Mouse (Mus musculus) hindbrain, embryonic 14.5 days (tissue): ENCODE measurements around the gene Ppp1r7. TPM values are rescaled to one million over a fixed set of nuclear protein-coding genes. Genes with fewer than 3 reads are reported as not detected.
"Not testable (repeated sequence)": the region's sequence is repeated elsewhere in the genome, so short reads cannot be mapped to it uniquely, and the experiment has no call there.

Source experiments
- ATAC-seq: fragments of 200-750 bp; cut with Nextera tagmentation; 2 replicates; pipeline ENCODE4 v1.8.0; 2017; ENCODE audit warnings: moderate number of reproducible peaks, mild to moderate bottlenecking, moderate TSS enrichment, moderate library complexity; ENCODE audit not compliant: low FRiP score
- DNase-seq: peaks from one replicate; pipeline ENCODE4 v3.0.0-alpha.2; 2015; ENCODE audit warnings: low spot score
- H3K27ac ChIP-seq: fragments of 300-500 bp; sonication (generic); 2 replicates; pipeline ENCODE4 v1.5.1; 2014; ENCODE audit warnings: mild to moderate bottlenecking, moderate library complexity
- H3K27me3 ChIP-seq: fragments of 300-500 bp; sonication (generic); 2 replicates; pipeline ENCODE4 v1.6.1; 2014; ENCODE audit warnings: mild to moderate bottlenecking, low read length, mixed read lengths; ENCODE audit not compliant: control insufficient read depth, insufficient read depth
- H3K36me3 ChIP-seq: fragments of 300-500 bp; sonication (generic); replicated peaks from 2 replicates; pipeline ENCODE4 v1.6.1; 2014; ENCODE audit not compliant: control insufficient read depth, insufficient read depth
- H3K4me1 ChIP-seq: fragments of 300-500 bp; sonication (generic); replicated peaks from 2 replicates; pipeline ENCODE4 v1.6.1; 2014; ENCODE audit warnings: antibody characterized with exemption, low read length, mixed read lengths; ENCODE audit not compliant: control insufficient read depth, insufficient read depth
- H3K4me2 ChIP-seq: fragments of 300-500 bp; sonication (generic); replicated peaks from 2 replicates; pipeline ENCODE4 v1.6.1; 2014; ENCODE audit warnings: mild to moderate bottlenecking, moderate library complexity
- H3K4me3 ChIP-seq: fragments of 300-500 bp; sonication (generic); replicated peaks from 2 replicates; pipeline ENCODE4 v1.5.1; 2014; ENCODE audit warnings: mild to moderate bottlenecking, low read length
- H3K9ac ChIP-seq: fragments of 300-500 bp; sonication (generic); 2 replicates; pipeline ENCODE4 v1.6.1; 2014
- H3K9me3 ChIP-seq: fragments of 300-500 bp; sonication (generic); 2 replicates; pipeline ENCODE4 v1.6.1; 2016; ENCODE audit warnings: low read length; ENCODE audit not compliant: control insufficient read depth
- WGBS: fragments of 180-500 bp; shearing (Covaris S2); extraction: QIAGEN DNeasy Blood & Tissue Kit; methylation state at CpG from one replicate; pipeline ENCODE4 v1.1.7; 2014; 5-methylcytosine and 5-hydroxymethylcytosine counted together
- polyA plus RNA-seq: library from polyadenylated mRNA; unstranded; fragments of >200 nt; fragmentation: Nextera tagmentation; extraction: Ambion mirVana; gene quantifications from 2 replicates; pipeline ENCODE4 v1.2.1, GENCODE M21; 2014

The Ppp1r7 gene
- polyA plus RNA-seq = 53.3 and 59.0 TPM in 2 replicates

DNA sequence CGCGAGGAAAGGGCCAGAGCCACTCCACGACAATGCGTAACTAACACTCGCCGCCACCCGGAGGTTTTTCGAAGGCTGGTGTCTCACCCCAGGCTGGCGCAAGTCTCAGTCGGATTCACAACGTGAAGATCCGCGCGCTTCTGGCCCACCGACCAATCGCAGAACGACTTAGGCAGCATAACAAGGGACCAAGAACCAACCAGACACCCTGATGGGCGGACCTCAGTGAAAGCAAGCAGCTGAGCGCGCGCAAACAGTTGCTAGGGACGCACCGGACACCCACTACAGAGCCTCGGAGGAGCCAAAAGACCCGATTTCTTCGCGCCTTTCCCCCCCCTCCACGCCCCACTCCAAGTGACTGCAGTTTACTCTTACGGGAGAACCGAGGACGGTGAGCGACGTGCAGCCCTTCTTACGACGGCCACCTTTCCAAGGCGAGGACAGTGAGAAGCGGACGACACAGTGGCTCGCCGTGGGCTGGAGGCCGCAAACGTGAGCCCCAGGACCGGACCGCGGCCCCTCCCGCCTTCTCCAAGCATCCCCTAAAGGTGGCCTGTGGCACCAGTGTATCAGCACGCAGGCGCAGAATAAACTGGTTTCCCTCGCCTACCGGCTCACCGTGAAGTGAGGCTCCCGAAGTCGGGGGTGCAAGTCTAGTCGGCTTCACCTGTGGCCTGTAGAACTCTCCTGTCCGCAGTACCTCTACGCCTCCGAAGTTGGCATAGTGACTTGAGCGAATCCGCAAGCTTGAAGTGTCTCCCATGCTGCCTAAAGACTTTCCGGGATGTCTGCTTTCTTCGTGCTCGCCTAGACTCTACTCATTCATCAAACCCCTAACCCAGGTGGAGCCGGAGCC lies at the start of gene Ppp1r7, which contains the start of gene Pask:
Gene Ppp1r7 (plus strand): TSS at position 207 of the 856 bp plus-strand sequence.
Gene Pask (minus strand): TSS at position 835 of the 856 bp plus-strand sequence.
- peak; percentile 98 for DNase-seq
- no peaks in the 10 kb centered on the region for H3K9me3 ChIP-seq
- peaks cover 10% of the 10 kb centered on the region for H3K4me1 ChIP-seq
- H3K36me3 ChIP-seq = peaks cover 16% of the 10 kb centered on the region
- peak within 1 kb of the TSS; percentile 66 for H3K4me3 ChIP-seq
- peak within 1 kb of the TSS; percentile 98 for H3K4me2 ChIP-seq
- WGBS = under 1% methylated on average over 63 of the region's 63 CpGs
- H3K27ac ChIP-seq = peak within 1 kb of the TSS; percentile 79
- H3K9ac ChIP-seq = peak within 1 kb of the TSS; percentile 74
- H3K27me3 ChIP-seq = no peaks in the 10 kb centered on the region
- ATAC-seq = peak; percentile 93

GRCm38 (mm10) chr1:93294491-93294890 lies 48.2 kb upstream of the Ppp1r7 start:
- not testable (repeated sequence) for H3K4me1 ChIP-seq, ATAC-seq, H3K4me3 ChIP-seq, DNase-seq, H3K27me3 ChIP-seq, H3K27ac ChIP-seq, H3K9me3 ChIP-seq, H3K4me2 ChIP-seq, H3K9ac ChIP-seq
- peaks cover 43% of the 10 kb centered on the region for H3K36me3 ChIP-seq
- 77% methylated on average over 3 of the region's 3 CpGs for WGBS

DNA sequence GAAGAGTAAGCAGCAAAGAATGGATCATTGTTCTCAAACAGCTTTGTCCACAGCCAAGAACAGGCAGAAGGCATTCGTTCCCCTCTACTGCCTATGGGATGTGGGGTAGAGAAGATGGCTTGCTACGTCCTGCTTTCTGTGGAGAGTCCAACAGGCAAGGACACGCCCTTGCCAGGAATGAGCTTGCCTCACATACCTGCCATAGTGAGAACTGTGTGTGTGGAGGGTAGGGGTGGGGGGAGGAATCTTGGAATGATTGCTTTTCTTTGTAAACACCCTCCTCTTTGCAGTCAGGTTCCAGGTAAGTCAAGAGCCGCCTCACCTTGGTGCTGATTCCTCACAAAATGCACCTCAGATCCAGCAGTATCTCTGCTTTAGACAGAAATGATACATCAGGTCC lies 42.9 kb upstream of the Ppp1r7 start:
- Histone ChIP-seq H3K4me1 (peaks cover 6% of the 10 kb centered on the region; the same call in 1 of the 2 replicates), H3K9me3 (no peaks in the 10 kb centered on the region), H3K4me2 (no peak overlapping the region), H3K27me3 (no peaks in the 10 kb centered on the region), H3K9ac (no peak overlapping the region), H3K4me3 (no peak overlapping the region), H3K27ac (no peak overlapping the region), H3K36me3 (peaks cover 86% of the 10 kb centered on the region)
- WGBS = 93% methylated on average over 4 of the region's 4 CpGs
- DNase-seq = no peak
- ATAC-seq = no peak

- no peak overlapping the region for H3K4me3 ChIP-seq
- H3K36me3 ChIP-seq = peaks cover 83% of the 10 kb centered on the region
- H3K27ac ChIP-seq = no peak overlapping the region
- ATAC-seq (no peak), DNase-seq (no peak)
- no peak overlapping the region for H3K4me2 ChIP-seq
- WGBS = 84% methylated on average over 3 of the region's 3 CpGs
- H3K9me3 ChIP-seq = no peaks in the 10 kb centered on the region
- H3K4me1 ChIP-seq = peaks cover 10% of the 10 kb centered on the region
- H3K27me3 ChIP-seq = no peaks in the 10 kb centered on the region
- no peak overlapping the region for H3K9ac ChIP-seq
These were observed 42.1 kb upstream of the Ppp1r7 start for GRCm38 (mm10) chr1:93300578-93300977.

GRCm38 (mm10) chr1:93305581-93306337 lies 36.9 kb upstream of the Ppp1r7 start, which contains the start of gene Mterf4:
Gene Mterf4 (minus strand): TSS chr1:93305915.
- peak within 1 kb of the TSS; percentile 74 for H3K4me2 ChIP-seq
- no peaks in the 10 kb centered on the region for H3K27me3 ChIP-seq
- H3K36me3 ChIP-seq = peaks cover 52% of the 10 kb centered on the region
- H3K4me1 ChIP-seq = peaks cover 15% of the 10 kb centered on the region
- H3K27ac ChIP-seq = peak within 1 kb of the TSS; percentile 62; the same call in 1 of the 2 replicates
- WGBS = 7% methylated on average over 36 of the region's 36 CpGs
- H3K9me3 ChIP-seq = no peaks in the 10 kb centered on the region
- DNase-seq (peak; percentile 85), ATAC-seq (peak; percentile 92)
- H3K4me3 ChIP-seq = peak within 1 kb of the TSS; percentile 69
- peak within 1 kb of the TSS; percentile 78 for H3K9ac ChIP-seq

GRCm38 (mm10) chr1:93323973-93324372 lies 18.7 kb upstream of the Ppp1r7 start:
- DNase-seq (no peak), ATAC-seq (no peak)
- Histone ChIP-seq H3K4me3 (no peak overlapping the region), H3K4me2 (no peak overlapping the region), H3K9me3 (no peaks in the 10 kb centered on the region), H3K4me1 (no peaks in the 10 kb centered on the region), H3K27ac (no peak overlapping the region), H3K9ac (no peak overlapping the region), H3K27me3 (no peaks in the 10 kb centered on the region), H3K36me3 (peaks cover 48% of the 10 kb centered on the region)
- whole genome bisulfite sequencing = 90% methylated on average over 6 of the region's 6 CpGs

DNA sequence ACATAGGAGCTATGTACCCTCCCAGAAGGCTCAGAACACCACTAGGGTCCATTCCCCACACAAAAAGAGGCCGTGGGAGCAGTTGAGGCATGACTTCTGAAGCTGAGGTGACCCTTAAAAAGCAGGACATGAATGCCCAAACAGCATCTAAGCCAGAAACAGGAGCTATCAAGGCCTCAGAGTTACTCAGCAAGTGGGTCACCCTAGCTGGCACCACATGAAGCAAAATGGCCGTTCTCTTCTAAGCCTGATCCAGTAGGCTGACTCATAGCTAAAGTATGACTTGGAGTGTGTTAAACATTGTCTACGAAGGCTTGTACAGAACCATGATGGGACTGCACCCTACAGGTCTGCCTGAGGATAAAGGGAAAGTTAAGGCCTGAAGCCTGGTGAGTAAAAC lies 16.2 kb upstream of the Ppp1r7 start:
- Histone ChIP-seq H3K4me2 (no peak overlapping the region), H3K4me3 (no peak overlapping the region), H3K27me3 (no peaks in the 10 kb centered on the region), H3K36me3 (peaks cover 41% of the 10 kb centered on the region), H3K9me3 (no peaks in the 10 kb centered on the region), H3K27ac (no peak overlapping the region), H3K4me1 (no peaks in the 10 kb centered on the region), H3K9ac (no peak overlapping the region)
- DNase-seq (no peak), ATAC-seq (no peak)
- WGBS = 97% methylated on average over 3 of the region's 3 CpGs

GRCm38 (mm10) chr1:93334621-93335020 lies 8.0 kb upstream of the Ppp1r7 start:
- DNase-seq (no peak), ATAC-seq (no peak)

GRCm38 (mm10) chr1:93343504-93344047 lies 922 bp downstream of the Ppp1r7 start:
- H3K4me2 ChIP-seq = peak overlapping the region; percentile 98
- H3K27ac ChIP-seq = peak overlapping the region; percentile 79
- H3K9ac ChIP-seq = peak overlapping the region; percentile 74
- H3K4me1 ChIP-seq = peaks cover 10% of the 10 kb centered on the region
- under 1% methylated on average over 39 of the region's 39 CpGs for WGBS
- H3K4me3 ChIP-seq = peak overlapping the region; percentile 66
- H3K27me3 ChIP-seq = no peaks in the 10 kb centered on the region
- ATAC-seq (peak; percentile 98), DNase-seq (peak; percentile 96)
- no peaks in the 10 kb centered on the region for H3K9me3 ChIP-seq
- peaks cover 23% of the 10 kb centered on the region for H3K36me3 ChIP-seq

More at GRCm38 (mm10) chr1:93334621-93335020, 8.0 kb upstream of the Ppp1r7 start:
- Histone ChIP-seq H3K9me3 (no peaks in the 10 kb centered on the region), H3K4me1 (no peaks in the 10 kb centered on the region), H3K36me3 (peaks cover 24% of the 10 kb centered on the region), H3K4me3 (no peak overlapping the region), H3K27me3 (no peaks in the 10 kb centered on the region), H3K4me2 (no peak overlapping the region), H3K9ac (no peak overlapping the region), H3K27ac (no peak overlapping the region)
- WGBS = 77% methylated on average over 2 of the region's 2 CpGs
